Mouse (Mus musculus): ENCODE results near the gene Ccr6.

DNA sequence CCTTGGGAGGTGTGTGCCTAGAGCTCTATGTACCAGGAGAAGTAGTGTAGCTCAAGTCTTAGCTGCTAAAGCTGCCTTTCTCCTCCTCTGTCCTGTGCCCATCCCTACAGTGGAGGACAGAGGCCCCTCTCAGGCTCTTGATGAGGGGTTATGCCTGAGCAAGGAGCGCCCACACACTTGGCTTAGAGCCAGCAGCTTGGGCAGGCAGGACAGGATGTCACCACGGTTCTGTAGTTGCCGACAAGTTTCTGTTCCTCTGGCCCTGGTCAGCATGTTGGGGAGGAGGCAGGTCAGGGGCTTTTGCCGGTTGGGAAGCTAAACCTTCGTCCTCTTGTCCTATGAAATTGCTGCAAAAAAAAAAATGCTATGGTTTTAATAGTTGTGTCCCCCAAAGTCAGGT is 3.8 kb upstream of the Ccr6 start:
- no peak for TF ChIP-seq CTCF (IDR thresholded peaks at IDR 0.05; ENCODE audit: low read depth, low read length)
- TF ChIP-seq POLR2A (IDR thresholded peaks at IDR 0.05; ENCODE audit: extremely low read depth, insufficient read depth, low read length): no peak
